Mouse (Mus musculus): ENCODE measurements around the gene Grin2a. TPM values are rescaled to one million over a fixed set of nuclear protein-coding genes. Genes with fewer than 3 reads are reported as not detected.

Grin2a gene
- polyA plus RNA-seq, 1 experiment from 2014 or later: 0.30 TPM

- H3K4me1 ChIP-seq (replicated peaks; ENCODE audit: control insufficient read depth, insufficient read depth, low read length): no peaks in the 10 kb centered on the region
- no peaks in the 10 kb centered on the region for H3K36me3 ChIP-seq (ENCODE audit: control insufficient read depth, insufficient read depth, low read length)
- DNase-seq (ENCODE audit: low spot score) (no peak), ATAC-seq (replicated peaks; ENCODE audit: low FRiP score, low TSS enrichment, low read depth) (no peak)
- no peak overlapping the region for H3K4me3 ChIP-seq (ENCODE audit: low read depth, low read length)
- WGBS: 76% methylated on average over 1 of the region's 1 CpGs
- H3K27me3 ChIP-seq (replicated peaks; ENCODE audit: control insufficient read depth, insufficient read depth, low read length): no peaks in the 10 kb centered on the region
- H3K9me3 ChIP-seq (ENCODE audit: control insufficient read depth, low read length): no peaks in the 10 kb centered on the region
- H3K4me2 ChIP-seq (ENCODE audit: low read length): no peak overlapping the region
- H3K9ac ChIP-seq (ENCODE audit: low read length): no peak overlapping the region
- H3K27ac ChIP-seq (ENCODE audit: low read depth): no peak overlapping the region
Measured at GRCm38 (mm10) chr16:10003001-10003400, 7.6 kb upstream of the Grin2a start.

GRCm38 (mm10) chr16:10001601-10002000 is 6.2 kb upstream of the Grin2a start:
- ATAC-seq (replicated peaks; ENCODE audit: low FRiP score, low TSS enrichment, low read depth): no peak
- H3K9ac ChIP-seq (ENCODE audit: low read length): no peak overlapping the region
- no peak overlapping the region for H3K4me3 ChIP-seq (ENCODE audit: low read depth, low read length)
- H3K9me3 ChIP-seq (ENCODE audit: control insufficient read depth, low read length): no peaks in the 10 kb centered on the region
- DNase-seq (ENCODE audit: low spot score): no peak
- H3K27me3 ChIP-seq (replicated peaks; ENCODE audit: control insufficient read depth, insufficient read depth, low read length): peaks cover 6% of the 10 kb centered on the region; the same call in 1 of the 2 replicates
- 40% methylated on average over 1 of the region's 1 CpGs for WGBS
- no peak overlapping the region for H3K4me2 ChIP-seq (ENCODE audit: low read length)
- H3K27ac ChIP-seq (ENCODE audit: low read depth): no peak overlapping the region
- H3K4me1 ChIP-seq (replicated peaks; ENCODE audit: control insufficient read depth, insufficient read depth, low read length): no peaks in the 10 kb centered on the region
- no peaks in the 10 kb centered on the region for H3K36me3 ChIP-seq (ENCODE audit: control insufficient read depth, insufficient read depth, low read length)

GRCm38 (mm10) chr16:9999926-10000325 is 4.6 kb upstream of the Grin2a start:
- Histone ChIP-seq H3K4me1 (replicated peaks; ENCODE audit: control insufficient read depth, insufficient read depth, low read length) (0 out of 2 replicates have a peak, but pooled peaks cover 3% of the 10 kb centered on the region), H3K9ac (ENCODE audit: low read length) (no peak overlapping the region), H3K27ac (ENCODE audit: low read depth) (no peak overlapping the region), H3K36me3 (ENCODE audit: control insufficient read depth, insufficient read depth, low read length) (no peaks in the 10 kb centered on the region), H3K4me3 (ENCODE audit: low read depth, low read length) (no peak overlapping the region), H3K27me3 (replicated peaks; ENCODE audit: control insufficient read depth, insufficient read depth, low read length) (peaks cover 23% of the 10 kb centered on the region), H3K9me3 (ENCODE audit: control insufficient read depth, low read length) (no peaks in the 10 kb centered on the region), H3K4me2 (ENCODE audit: low read length) (no peak overlapping the region)
- 68% methylated on average over 5 of the region's 5 CpGs for WGBS
- no peak for ATAC-seq (replicated peaks; ENCODE audit: low FRiP score, low TSS enrichment, low read depth)
- DNase-seq (ENCODE audit: low spot score): no peak

- peaks cover 43% of the 10 kb centered on the region for H3K27me3 ChIP-seq (replicated peaks; ENCODE audit: control insufficient read depth, insufficient read depth, low read length)
- H3K4me3 ChIP-seq (ENCODE audit: low read depth, low read length): no peak overlapping the region
- DNase-seq (ENCODE audit: low spot score): no peak
- no peaks in the 10 kb centered on the region for H3K9me3 ChIP-seq (ENCODE audit: control insufficient read depth, low read length)
- 0 out of 2 replicates have a peak, but pooled peaks cover 7% of the 10 kb centered on the region for H3K4me1 ChIP-seq (replicated peaks; ENCODE audit: control insufficient read depth, insufficient read depth, low read length)
- ATAC-seq (replicated peaks; ENCODE audit: low FRiP score, low TSS enrichment, low read depth): no peak
- H3K36me3 ChIP-seq (ENCODE audit: control insufficient read depth, insufficient read depth, low read length): no peaks in the 10 kb centered on the region
- H3K27ac ChIP-seq (ENCODE audit: low read depth): no peak overlapping the region
- no peak overlapping the region for H3K9ac ChIP-seq (ENCODE audit: low read length)
- H3K4me2 ChIP-seq (ENCODE audit: low read length): no peak overlapping the region
Measured at GRCm38 (mm10) chr16:9997931-9998330, 2.6 kb upstream of the Grin2a start.

GRCm38 (mm10) chr16:9995814-9996210 is 452 bp upstream of the Grin2a start:
- Histone ChIP-seq H3K4me3 (ENCODE audit: low read depth, low read length) (peak overlapping the region; percentile 28), H3K27ac (ENCODE audit: low read depth) (no peak overlapping the region), H3K36me3 (ENCODE audit: control insufficient read depth, insufficient read depth, low read length) (no peaks in the 10 kb centered on the region), H3K4me1 (replicated peaks; ENCODE audit: control insufficient read depth, insufficient read depth, low read length) (0 out of 2 replicates have a peak, but pooled peaks cover 7% of the 10 kb centered on the region), H3K9me3 (ENCODE audit: control insufficient read depth, low read length) (no peaks in the 10 kb centered on the region), H3K4me2 (ENCODE audit: low read length) (peak overlapping the region; percentile 54), H3K27me3 (replicated peaks; ENCODE audit: control insufficient read depth, insufficient read depth, low read length) (peaks cover 63% of the 10 kb centered on the region), H3K9ac (ENCODE audit: low read length) (no peak overlapping the region)
- DNase-seq (ENCODE audit: low spot score) (peak; percentile 54), ATAC-seq (replicated peaks; ENCODE audit: low FRiP score, low TSS enrichment, low read depth) (no peak)
- 19% methylated on average over 13 of the region's 13 CpGs for WGBS

GRCm38 (mm10) chr16:9994041-9994950 is 1.1 kb downstream of the Grin2a start:
- 1% methylated on average over 35 of the region's 51 CpGs for WGBS
- no peaks in the 10 kb centered on the region for H3K36me3 ChIP-seq (ENCODE audit: control insufficient read depth, insufficient read depth, low read length)
- H3K4me3 ChIP-seq (ENCODE audit: low read depth, low read length): peak overlapping the region; percentile 28
- no peak overlapping the region for H3K9ac ChIP-seq (ENCODE audit: low read length)
- H3K27ac ChIP-seq (ENCODE audit: low read depth): no peak overlapping the region
- H3K4me2 ChIP-seq (ENCODE audit: low read length): peak overlapping the region; percentile 54
- peak; percentile 54 for DNase-seq (ENCODE audit: low spot score)
- peaks cover 75% of the 10 kb centered on the region for H3K27me3 ChIP-seq (replicated peaks; ENCODE audit: control insufficient read depth, insufficient read depth, low read length)
- H3K9me3 ChIP-seq (ENCODE audit: control insufficient read depth, low read length): no peaks in the 10 kb centered on the region
- 0 out of 2 replicates have a peak, but pooled peaks cover 7% of the 10 kb centered on the region for H3K4me1 ChIP-seq (replicated peaks; ENCODE audit: control insufficient read depth, insufficient read depth, low read length)
- peak; percentile 36; the same call in 1 of the 2 replicates for ATAC-seq (replicated peaks; ENCODE audit: low FRiP score, low TSS enrichment, low read depth)

GRCm38 (mm10) chr16:9993255-9994040 is 1.9 kb downstream of the Grin2a start:
- Histone ChIP-seq H3K27me3 (replicated peaks; ENCODE audit: control insufficient read depth, insufficient read depth, low read length) (peaks cover 75% of the 10 kb centered on the region), H3K36me3 (ENCODE audit: control insufficient read depth, insufficient read depth, low read length) (no peaks in the 10 kb centered on the region), H3K9me3 (ENCODE audit: control insufficient read depth, low read length) (no peaks in the 10 kb centered on the region), H3K4me3 (ENCODE audit: low read depth, low read length) (peak overlapping the region; percentile 28), H3K9ac (ENCODE audit: low read length) (no peak overlapping the region), H3K4me1 (replicated peaks; ENCODE audit: control insufficient read depth, insufficient read depth, low read length) (0 out of 2 replicates have a peak, but pooled peaks cover 7% of the 10 kb centered on the region), H3K4me2 (ENCODE audit: low read length) (peak overlapping the region; percentile 54), H3K27ac (ENCODE audit: low read depth) (no peak overlapping the region)
- DNase-seq (ENCODE audit: low spot score) (peak; percentile 79), ATAC-seq (replicated peaks; ENCODE audit: low FRiP score, low TSS enrichment, low read depth) (peak; percentile 62)
- 1% methylated on average over 39 of the region's 39 CpGs for WGBS

- 1% methylated on average over 17 of the region's 17 CpGs for WGBS
- peak; percentile 54 for DNase-seq (ENCODE audit: low spot score)
- Histone ChIP-seq H3K9ac (ENCODE audit: low read length) (no peak overlapping the region), H3K36me3 (ENCODE audit: control insufficient read depth, insufficient read depth, low read length) (no peaks in the 10 kb centered on the region), H3K4me2 (ENCODE audit: low read length) (peak overlapping the region; percentile 54), H3K27me3 (replicated peaks; ENCODE audit: control insufficient read depth, insufficient read depth, low read length) (peaks cover 75% of the 10 kb centered on the region), H3K4me3 (ENCODE audit: low read depth, low read length) (0 out of 2 replicates have a peak overlapping the region, but pooled peaks have one; percentile 28), H3K4me1 (replicated peaks; ENCODE audit: control insufficient read depth, insufficient read depth, low read length) (0 out of 2 replicates have a peak, but pooled peaks cover 7% of the 10 kb centered on the region), H3K9me3 (ENCODE audit: control insufficient read depth, low read length) (no peaks in the 10 kb centered on the region), H3K27ac (ENCODE audit: low read depth) (no peak overlapping the region)
- ATAC-seq (replicated peaks; ENCODE audit: low FRiP score, low TSS enrichment, low read depth): peak; percentile 57
Measured at GRCm38 (mm10) chr16:9992773-9993221, 2.6 kb downstream of the Grin2a start.
